Mouse (Mus musculus): Measurements from ENCODE around the gene Olfr551. TPM values are rescaled to one million over a fixed set of nuclear protein-coding genes. Genes with fewer than 3 reads are reported as not detected.
"Not testable (repeated sequence)": the region's sequence is repeated elsewhere in the genome, so short reads cannot be mapped to it uniquely, and the experiment has no call there.

Gene Olfr551
- polyA plus RNA-seq (2012; rRNA removed), result not detected in 2 replicates

DNA sequence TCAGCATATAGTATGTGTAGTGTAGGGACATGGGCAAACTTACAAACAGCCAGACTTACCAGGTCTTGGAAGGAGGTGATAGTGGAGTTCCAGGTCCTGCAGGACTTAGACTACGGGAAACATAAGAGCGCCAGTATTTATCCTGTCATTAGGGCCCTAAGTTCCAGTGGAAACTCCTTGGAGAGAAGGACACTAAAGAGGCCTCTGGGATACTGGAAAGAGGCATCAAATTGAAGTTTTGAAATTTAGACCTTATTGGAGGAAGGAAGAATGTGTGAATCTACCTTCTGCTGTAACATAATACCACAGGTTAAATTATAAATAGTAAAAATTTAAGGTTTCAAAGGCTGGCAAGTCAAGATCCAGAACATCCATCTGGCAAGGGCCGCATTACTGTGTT lies at the start of gene Olfr551:
Gene Olfr551 (minus strand): TSS at position 101 of the 400 bp plus-strand sequence.
- DNase-seq (ENCODE audit: low read depth), result no peak

GRCm38 (mm10) chr7:102638132-102638531 lies 46.4 kb upstream of the Olfr551 start, which contains the start of gene Olfr554:
Olfr554 (plus strand) TSS chr7:102638432.
- DNase-seq (ENCODE audit: low read depth), result no peak

DNA sequence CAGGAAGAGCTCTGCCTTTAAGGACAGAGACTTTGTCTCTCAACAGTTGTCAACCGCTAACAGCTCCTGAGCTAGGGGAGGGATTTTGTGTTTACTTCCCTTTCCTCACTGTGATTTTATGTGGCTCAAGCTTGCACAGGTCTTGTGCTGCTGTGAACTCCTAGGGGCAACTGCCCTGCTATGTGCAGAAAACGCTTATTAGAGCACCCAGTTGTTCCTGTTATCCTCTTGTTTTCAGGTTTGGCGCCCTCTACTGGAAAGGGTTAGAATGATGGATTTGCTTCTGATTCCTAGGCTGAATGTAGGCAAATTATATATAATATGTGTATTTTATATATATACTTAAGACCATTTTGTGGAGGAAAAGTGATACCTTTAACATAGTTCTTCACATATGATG lies 45.0 kb upstream of the Olfr551 start:
- DNase-seq (ENCODE audit: low read depth), result peak; percentile 1

DNA sequence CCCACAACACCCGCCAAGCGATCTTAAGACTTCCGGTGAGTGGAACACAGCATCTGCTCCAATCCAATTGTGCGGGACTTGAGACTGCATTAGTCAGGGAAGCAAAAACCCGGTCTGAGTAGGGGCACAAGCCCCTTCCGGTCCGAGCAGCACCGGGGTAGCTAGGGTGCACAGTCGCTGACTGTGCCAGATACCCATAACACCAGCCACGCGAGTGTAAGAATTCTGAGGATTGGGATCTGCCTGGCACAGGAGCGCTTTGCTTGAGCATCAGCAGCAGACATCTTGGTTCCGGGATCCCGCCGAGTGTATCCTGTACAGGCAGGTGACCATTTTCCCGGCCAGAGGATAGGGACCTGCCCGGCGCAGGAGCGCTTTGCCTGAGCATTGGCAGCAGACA lies 28.7 kb upstream of the Olfr551 start:
- not testable (repeated sequence) for DNase-seq (ENCODE audit: low read depth)

- DNase-seq (ENCODE audit: low read depth), result no peak
Measured at GRCm38 (mm10) chr7:102619608-102620007, 27.9 kb upstream of the Olfr551 start.

GRCm38 (mm10) chr7:102618118-102618517 lies 26.4 kb upstream of the Olfr551 start, which contains the start of gene Olfr553:
Olfr553 (minus strand) TSS chr7:102618218.
- DNase-seq (ENCODE audit: low read depth), result no peak

DNA sequence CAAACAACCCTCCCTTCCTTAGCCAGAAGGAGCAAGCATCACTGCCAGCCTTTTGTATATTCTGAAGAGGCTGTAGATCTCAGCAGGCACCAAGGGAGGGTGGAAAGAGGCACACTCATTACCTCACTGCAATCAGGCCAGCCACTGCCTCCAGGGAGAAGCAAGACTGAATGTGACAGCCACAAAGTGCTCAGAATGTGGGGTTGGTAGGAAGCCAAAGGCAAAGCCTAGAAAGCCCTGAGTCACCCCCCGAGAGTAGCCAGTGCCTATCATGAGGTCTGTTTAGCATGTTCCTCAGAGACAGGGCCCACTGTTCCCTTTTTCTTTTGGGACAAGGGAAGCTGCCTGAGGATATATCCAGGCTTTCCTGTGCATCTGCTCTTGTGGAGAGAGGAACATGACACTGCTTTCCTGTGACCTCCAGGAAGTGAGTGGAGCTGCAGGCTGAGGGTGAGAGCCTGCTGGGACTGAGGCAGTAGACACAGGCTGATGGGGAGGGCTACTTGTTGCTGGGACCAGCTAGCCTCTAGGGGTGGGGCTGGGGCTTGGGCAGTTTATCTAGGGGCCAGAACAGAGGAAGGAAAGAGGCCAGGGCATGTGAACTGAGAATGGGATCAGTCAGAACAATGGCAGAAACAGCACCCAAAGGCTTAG lies 5.8 kb upstream of the Olfr551 start, which contains the start of gene Olfr552:
Gene Olfr552 (plus strand): TSS at position 393 of the 654 bp plus-strand sequence.
- no peak for DNase-seq (ENCODE audit: low read depth)

DNA sequence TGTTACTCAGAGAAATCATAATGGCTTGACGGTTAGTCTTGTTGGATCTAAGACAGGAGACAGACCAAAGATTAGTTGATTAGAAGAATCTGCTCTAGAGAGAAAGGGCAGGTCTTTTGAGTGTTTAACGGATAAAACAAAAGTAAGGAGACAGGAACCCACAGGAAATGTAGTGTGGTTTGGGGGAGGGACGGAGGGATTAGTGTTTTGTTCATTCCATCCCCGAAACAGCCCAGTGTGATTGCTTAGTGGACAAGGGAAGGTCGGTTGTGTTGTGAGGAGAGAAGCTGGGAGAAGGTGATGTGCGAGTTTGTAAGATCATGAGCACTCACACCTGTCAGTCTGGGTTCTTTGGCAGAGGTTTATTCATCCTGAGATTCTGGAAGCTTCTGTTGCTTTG lies 15.7 kb downstream of the Olfr551 start:
- DNase-seq (ENCODE audit: low read depth), result no peak

DNA sequence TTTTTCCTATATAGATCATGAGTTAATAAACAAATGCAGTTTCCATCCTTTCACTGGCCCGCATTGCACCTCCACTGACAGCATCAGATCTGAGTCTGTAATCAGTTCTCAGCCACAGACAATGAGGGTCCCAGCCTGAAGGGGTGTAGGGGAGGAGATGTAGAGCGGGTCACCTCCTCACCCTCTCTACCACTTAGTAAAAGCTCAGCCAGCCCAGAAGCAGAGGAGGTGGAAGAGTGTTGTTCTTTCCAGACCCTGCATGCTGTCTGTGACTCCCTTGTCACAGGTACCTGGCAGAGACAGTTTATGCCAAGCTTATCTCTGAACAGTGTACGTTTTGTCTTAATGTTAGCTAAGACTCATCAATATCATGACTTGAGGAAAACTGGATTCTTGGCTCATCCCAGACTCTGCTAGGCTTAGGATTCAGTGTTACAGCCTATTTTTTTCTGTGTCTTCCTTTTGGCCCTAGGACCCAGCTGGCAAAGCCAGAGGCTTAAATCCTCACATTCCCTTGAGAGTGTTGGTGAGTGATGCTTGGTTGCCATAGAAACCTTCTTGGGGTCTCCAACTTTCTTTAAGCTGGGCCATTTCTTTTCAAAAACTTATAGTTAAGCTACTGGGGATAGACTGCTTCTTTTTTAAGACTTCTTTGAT lies 18.4 kb downstream of the Olfr551 start:
- DNase-seq (ENCODE audit: low read depth), result no peak

DNA sequence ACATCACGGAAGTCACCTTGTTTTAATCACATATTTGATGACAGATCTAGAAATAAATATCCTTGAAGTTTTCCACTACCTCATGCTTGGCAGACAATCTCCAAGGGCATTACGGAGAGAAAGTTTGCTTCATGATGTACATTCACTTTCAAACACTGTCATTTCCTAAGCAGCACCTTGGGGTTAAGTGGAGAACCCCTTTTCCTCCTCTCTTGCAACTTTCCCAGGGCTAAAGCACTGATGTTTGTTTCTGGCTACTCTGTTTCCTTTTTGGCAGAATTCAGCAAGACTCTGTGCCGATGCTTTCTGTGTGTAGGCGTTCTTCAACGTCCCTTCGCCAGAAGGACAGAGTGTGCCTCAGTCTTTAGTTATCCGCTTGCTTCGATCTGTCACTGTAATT lies 20.5 kb downstream of the Olfr551 start, which contains the start of gene Olfr550:
Gene Olfr550 (plus strand): TSS at position 301 of the 400 bp plus-strand sequence.
- no peak for DNase-seq (ENCODE audit: low read depth)

DNA sequence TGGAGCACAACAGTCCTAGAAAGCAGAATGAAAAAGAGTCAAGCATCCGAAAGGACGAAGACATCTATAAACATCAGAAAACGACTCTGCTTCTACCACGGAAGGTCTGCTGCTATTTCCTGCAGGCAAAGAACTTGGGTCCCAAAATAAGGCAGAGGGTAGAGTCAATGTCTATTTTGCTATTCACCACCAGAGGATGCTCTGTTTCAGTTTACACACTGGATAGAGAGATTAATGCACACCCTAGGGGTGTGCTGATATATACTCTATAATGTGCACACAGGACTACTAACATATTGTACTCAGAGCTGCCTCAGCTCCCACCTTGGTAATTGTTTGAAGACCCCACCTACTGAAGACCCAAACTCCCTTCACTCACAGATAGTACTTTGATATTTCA lies 25.5 kb downstream of the Olfr551 start:
- DNase-seq (ENCODE audit: low read depth), result no peak

DNA sequence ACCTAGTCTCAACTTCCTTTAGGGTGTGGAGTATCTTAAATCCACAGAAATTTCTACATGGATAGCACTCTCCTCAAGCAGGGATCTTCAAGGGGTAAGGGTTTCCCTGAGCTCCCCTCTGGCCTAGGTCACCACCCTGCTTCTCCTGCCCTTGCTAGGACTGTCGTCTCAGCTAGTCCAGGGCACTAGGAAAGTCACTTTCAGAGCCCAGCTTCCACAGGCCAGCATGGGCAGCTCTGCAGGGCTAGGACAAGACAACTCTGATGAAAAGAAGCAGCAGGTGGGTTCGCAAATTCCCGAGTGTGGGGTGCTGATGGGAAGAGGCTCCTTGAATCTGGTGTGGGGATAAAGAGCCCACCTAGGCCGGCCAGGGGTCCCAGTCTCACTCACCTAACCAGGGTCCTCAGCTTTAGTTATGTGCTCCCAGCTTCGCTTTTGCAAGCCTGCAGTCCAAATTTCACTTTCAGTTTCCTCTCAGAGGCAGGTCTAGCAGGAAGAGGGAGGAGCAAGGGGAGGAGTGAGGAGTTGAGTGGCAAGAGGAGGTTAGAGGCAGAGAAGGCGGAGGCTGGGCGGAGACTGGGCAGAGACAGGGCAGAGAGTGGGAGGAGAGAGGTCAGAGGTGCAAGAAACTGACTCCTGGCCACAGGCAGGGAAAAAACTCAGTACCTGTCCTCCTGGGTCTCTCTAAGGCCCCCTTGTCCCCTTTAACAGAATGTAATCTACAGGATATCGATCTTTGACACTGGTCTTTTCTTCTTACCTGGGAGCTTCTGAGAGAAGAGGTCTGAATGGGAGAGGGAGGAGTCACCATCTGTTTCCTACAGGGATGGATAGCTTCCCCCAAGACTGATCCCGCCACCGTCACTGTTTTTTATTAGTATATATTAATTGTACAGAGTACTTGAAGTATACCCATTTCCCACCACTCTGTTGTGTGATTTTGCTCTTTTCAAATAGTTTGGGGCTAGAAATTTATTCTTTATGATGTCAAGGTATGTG lies 26.4 kb downstream of the Olfr551 start, which contains the start of gene Trim21:
Gene Trim21 (minus strand): TSS at position 488 of the 999 bp plus-strand sequence.
- peak; percentile 57 for DNase-seq (ENCODE audit: low read depth)

DNA sequence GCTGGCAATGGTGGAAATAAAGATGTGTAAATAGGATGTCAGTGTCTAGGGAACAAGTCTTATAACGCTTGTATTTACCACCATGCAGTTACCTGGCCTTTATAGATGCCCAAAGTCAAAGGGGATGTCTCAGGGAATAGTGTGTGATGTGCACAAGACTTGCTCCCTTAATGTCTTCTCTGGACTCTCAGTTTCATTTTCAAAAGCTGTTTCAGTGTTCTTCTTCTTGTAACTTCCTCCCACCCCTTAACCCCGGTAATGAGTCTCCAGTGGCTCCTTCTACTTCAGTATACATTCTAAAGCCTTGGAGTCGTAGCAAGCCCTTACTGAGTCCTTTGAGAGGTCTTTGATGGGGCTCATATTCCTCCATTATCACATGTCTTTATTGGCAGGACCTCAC lies 38.4 kb downstream of the Olfr551 start:
- DNase-seq (ENCODE audit: low read depth), result no peak

GRCm38 (mm10) chr7:102549570-102549969 lies 42.1 kb downstream of the Olfr551 start, which contains the start of gene Olfr549:
Olfr549 (plus strand) TSS chr7:102549870.
- DNase-seq (ENCODE audit: low read depth), result no peak

GRCm38 (mm10) chr7:102541251-102541650 lies 50.4 kb downstream of the Olfr551 start:
- no peak for DNase-seq (ENCODE audit: low read depth)

DNA sequence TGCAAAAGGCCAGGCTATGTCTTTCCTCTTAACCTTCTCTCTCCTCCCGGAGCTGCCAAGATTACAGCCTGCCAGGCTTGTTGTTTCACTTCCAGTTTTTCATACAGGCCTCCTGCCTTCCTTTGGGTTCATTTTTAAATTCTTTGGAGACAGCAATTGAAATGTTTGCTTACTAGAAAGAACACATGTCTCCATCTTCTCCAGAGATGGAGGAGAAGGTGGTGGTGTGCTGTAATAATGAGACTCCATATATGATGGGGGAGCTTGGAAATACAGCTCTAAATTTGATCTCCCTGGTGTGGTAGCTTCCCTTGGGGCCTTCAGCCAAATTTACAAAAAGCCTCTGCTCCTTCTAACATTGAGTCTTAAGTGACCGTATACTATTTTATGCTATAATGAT lies 51.1 kb downstream of the Olfr551 start, which contains the start of gene Olfr548-ps1:
Gene Olfr548-ps1 (plus strand): TSS at position 301 of the 400 bp plus-strand sequence.
- DNase-seq (ENCODE audit: low read depth), result no peak

GRCm38 (mm10) chr7:102534449-102534848 lies 57.2 kb downstream of the Olfr551 start, which contains the start of gene Olfr547:
Olfr547 (plus strand) TSS chr7:102534749.
- DNase-seq (ENCODE audit: low read depth), result no peak
